9 mouse cellular contexts compared by ENCODE assay signal in the genomic region with DNA sequence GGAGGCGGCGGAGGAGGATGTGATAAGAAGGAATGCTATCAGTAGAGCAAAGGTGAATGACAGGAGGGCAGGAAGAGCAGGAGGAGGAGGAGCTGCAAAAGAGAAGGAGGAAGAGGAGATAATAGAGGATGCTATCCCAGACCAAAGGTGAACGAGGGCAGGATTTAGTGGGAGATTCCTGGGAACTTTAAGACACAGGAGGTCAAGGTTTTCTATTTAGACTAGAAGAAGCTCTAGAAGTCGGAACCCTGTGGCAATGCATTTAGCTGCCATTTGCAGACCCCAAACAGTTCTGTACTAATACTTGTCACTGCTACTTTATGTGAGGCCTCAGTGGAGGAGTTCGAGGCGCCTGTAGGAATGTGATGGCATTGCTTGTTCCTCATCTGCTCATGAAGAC. TPM values are rescaled to one million over a fixed set of nuclear protein-coding genes. Genes with fewer than 3 reads are reported as not detected.
DNase-seq lines count a peak whose midpoint lies in the region; ATAC-seq and TF ChIP-seq lines count a peak whose summit lies in the region.
"Had no signal": no experiment of that assay in that cellular context is flagged by ENCODE, and none has a peak within 500 bp of the region (broad histone marks: within the 10 kb centered on the region; RNA-seq: fewer than 3 reads in every experiment).

A gene (plus strand): TSS at position 301 of the 400 bp plus-strand sequence.

- H3K27me3 ChIP-seq in kidney, postnatal 0 days (ENCODE audit: insufficient read depth, low read length), result no peaks in the 10 kb centered on the region
- no peaks in the 10 kb centered on the region for H3K27me3 ChIP-seq in limb, embryonic 11.5 days (ENCODE audit: control insufficient read depth, insufficient read depth, low read length)
- no peaks in the 10 kb centered on the region for H3K27me3 ChIP-seq in stomach, embryonic 14.5 days (ENCODE audit: control insufficient read depth, insufficient read depth, low read length)
- H3K27me3 ChIP-seq: Patski had no signal

- H3K4me1 ChIP-seq in kidney, postnatal 0 days (replicated peaks; ENCODE audit: insufficient read depth, low read length), result no peaks in the 10 kb centered on the region
- peaks cover 19% of the 10 kb centered on the region for H3K4me1 ChIP-seq in bone marrow macrophage, adult 2 months (ENCODE audit: control insufficient read depth, insufficient read depth, low read length)
- H3K4me1 ChIP-seq in limb, embryonic 11.5 days (ENCODE audit: control insufficient read depth, insufficient read depth, low read length), result no peaks in the 10 kb centered on the region
- H3K4me1 ChIP-seq in stomach, embryonic 14.5 days (ENCODE audit: control insufficient read depth, insufficient read depth, low read length), result no peaks in the 10 kb centered on the region

- ATAC-seq in kidney, postnatal 0 days (replicated peaks; ENCODE audit: low FRiP score, low read depth), result no peak
- no peak for ATAC-seq in granulocyte monocyte progenitor cell, adult 5-6 weeks (replicated peaks; ENCODE audit: poor library complexity, severe bottlenecking)
- no peak for ATAC-seq in limb, embryonic 11.5 days (ENCODE audit: insufficient number of reproducible peaks, low FRiP score, low TSS enrichment, low read depth)
- ATAC-seq in stomach, embryonic 14.5 days (ENCODE audit: insufficient number of reproducible peaks, insufficient read depth, low FRiP score, low read depth), result no peak
- ATAC-seq: Patski had no signal

- 62% methylated on average over 6 of the region's 6 CpGs for WGBS in kidney, postnatal 0 days
- 78% methylated on average over 6 of the region's 6 CpGs for WGBS in limb, embryonic 11.5 days
- WGBS in stomach, embryonic 14.5 days, result 59% methylated on average over 6 of the region's 6 CpGs

- no peak for TF ChIP-seq POLR2A in bone marrow macrophage, adult 2 months (IDR thresholded peaks at IDR 0.05; ENCODE audit: borderline replicate concordance, low read depth, low read length)

- H3K9me3 ChIP-seq in kidney, postnatal 0 days (replicated peaks; ENCODE audit: low read length), result no peaks in the 10 kb centered on the region
- no peaks in the 10 kb centered on the region for H3K9me3 ChIP-seq in limb, embryonic 11.5 days (ENCODE audit: control insufficient read depth, low read length)
- no peaks in the 10 kb centered on the region for H3K9me3 ChIP-seq in stomach, embryonic 14.5 days (ENCODE audit: control insufficient read depth, low read depth, low read length)

- no peak within 1 kb of the TSS for H3K4me2 ChIP-seq in kidney, postnatal 0 days (ENCODE audit: low read length)
- H3K4me2 ChIP-seq in limb, embryonic 11.5 days (ENCODE audit: low read depth, severe bottlenecking), result no peak within 1 kb of the TSS
- H3K4me2 ChIP-seq in stomach, embryonic 14.5 days (replicated peaks; ENCODE audit: low read depth, low read length), result no peak within 1 kb of the TSS

- no peak within 1 kb of the TSS for H3K4me3 ChIP-seq in kidney, postnatal 0 days (replicated peaks; ENCODE audit: low read depth, low read length)
- H3K4me3 ChIP-seq in bone marrow macrophage, adult 2 months (ENCODE audit: insufficient read depth, low read length), result no peak within 1 kb of the TSS
- H3K4me3 ChIP-seq in limb, embryonic 11.5 days (ENCODE audit: low read depth, low read length), result no peak within 1 kb of the TSS
- H3K4me3 ChIP-seq in stomach, embryonic 14.5 days (ENCODE audit: low read depth, low read length), result no peak within 1 kb of the TSS

- no peak for DNase-seq in kidney, postnatal 0 days (ENCODE audit: low spot score)
- DNase-seq in kidney, postnatal 36 days, result no peak
- DNase-seq in limb, embryonic 11.5 days (ENCODE audit: low spot score), result no peak
- DNase-seq in embryo, embryonic 10 days (ENCODE audit: low spot score), result no peak
- no peak for DNase-seq in ovary, postnatal 36 days (ENCODE audit: low spot score)

- H3K36me3 ChIP-seq in kidney, postnatal 0 days (ENCODE audit: insufficient read depth, low read length), result no peaks in the 10 kb centered on the region
- H3K36me3 ChIP-seq in limb, embryonic 11.5 days (ENCODE audit: control insufficient read depth, insufficient read depth, low read length), result no peaks in the 10 kb centered on the region
- H3K36me3 ChIP-seq in stomach, embryonic 14.5 days (ENCODE audit: control insufficient read depth, insufficient read depth, low read length), result no peaks in the 10 kb centered on the region

- no peak for TF ChIP-seq CTCF in kidney, postnatal 0 days (IDR thresholded peaks at IDR 0.05; ENCODE audit: low read depth)
- TF ChIP-seq CTCF in bone marrow macrophage, adult 2 months (IDR thresholded peaks at IDR 0.05; ENCODE audit: low read depth, low read length), result no peak

- no peak within 1 kb of the TSS for H3K9ac ChIP-seq in kidney, postnatal 0 days (ENCODE audit: low read depth, low read length)
- H3K9ac ChIP-seq in limb, embryonic 11.5 days (ENCODE audit: low read length), result no peak within 1 kb of the TSS
- H3K9ac ChIP-seq in stomach, embryonic 14.5 days (replicated peaks; ENCODE audit: low read depth, low read length), result no peak within 1 kb of the TSS

- H3K27ac ChIP-seq in kidney, postnatal 0 days, result no peak within 1 kb of the TSS
- H3K27ac ChIP-seq in bone marrow macrophage, adult 2 months (ENCODE audit: insufficient read depth, low read depth, low read length), result no peak within 1 kb of the TSS
- H3K27ac ChIP-seq in limb, embryonic 11.5 days (replicated peaks; ENCODE audit: low read depth, low read length), result no peak within 1 kb of the TSS
- no peak within 1 kb of the TSS for H3K27ac ChIP-seq in stomach, embryonic 14.5 days (ENCODE audit: low read length)

RNA-seq across cellular contexts. Expression of the gene that starts here (rescaled TPM):
- 52.0 and 53.4 TPM in 2 replicates for polyA plus RNA-seq in kidney, postnatal 0 days (2015; fragmentation: Nextera tagmentation; extraction: Ambion mirVana)
- 271 and 273 TPM in 2 replicates for polyA plus RNA-seq in bone marrow macrophage, adult 2 months (2012; ENCODE audit: insufficient read depth, insufficient read length, missing spikeins)
- 367 and 442 TPM in 2 replicates for total RNA-seq in granulocyte monocyte progenitor cell, adult 5-6 weeks (2014; fragmentation: Nextera tagmentation)
- 642 and 682 TPM in 2 replicates for total RNA-seq in granulocyte monocyte progenitor cell, adult 5-6 weeks (2017)
- 38.7 and 39.9 TPM in 2 replicates for polyA plus RNA-seq in limb, embryonic 11.5 days (2014; fragmentation: Nextera tagmentation; extraction: Ambion mirVana)
- polyA plus RNA-seq in stomach, embryonic 14.5 days (2014; fragmentation: Nextera tagmentation; extraction: Ambion mirVana), result 17.6 and 21.9 TPM in 2 replicates
